Comparison of ENCODE assay signal across 25 mouse cellular contexts in genomic region chr11:88840292-88840691, GRCm38 (mm10). TPM values are rescaled to one million over a fixed set of nuclear protein-coding genes. Genes with fewer than 3 reads are reported as not detected.
A peak's percentile ranks its signal among the peaks of the same experiment; 100 is the strongest.
DNase-seq lines count a peak whose midpoint lies in the region; ATAC-seq and TF ChIP-seq lines count a peak whose summit lies in the region.
"Had no signal": no experiment of that assay in that cellular context is flagged by ENCODE, and none has a peak within 500 bp of the region (broad histone marks: within the 10 kb centered on the region; RNA-seq: fewer than 3 reads in every experiment).

No protein-coding gene starts in this region.

- H3K9me3 ChIP-seq in heart, embryonic 14.5 days (ENCODE audit: control insufficient read depth, low read length) = no peaks in the 10 kb centered on the region
- H3K9me3 ChIP-seq in kidney, embryonic 14.5 days (ENCODE audit: control insufficient read depth, low read length) = no peaks in the 10 kb centered on the region
- H3K9me3 ChIP-seq in limb, embryonic 14.5 days (ENCODE audit: control insufficient read depth, low read length) = no peaks in the 10 kb centered on the region
- H3K9me3 ChIP-seq: embryonic facial prominence, embryonic 12.5 days; G1E; hindbrain, embryonic 13.5 days; liver, embryonic 13.5 days; midbrain, embryonic 13.5 days; neural tube, embryonic 13.5 days had no signal

- no peaks in the 10 kb centered on the region for H3K27me3 ChIP-seq in heart, embryonic 14.5 days (ENCODE audit: control insufficient read depth, insufficient read depth, low read length)
- H3K27me3 ChIP-seq in kidney, adult 2 months (replicated peaks; ENCODE audit: control insufficient read depth, insufficient read depth, low read length) = no peaks in the 10 kb centered on the region
- H3K27me3 ChIP-seq in kidney, embryonic 14.5 days (ENCODE audit: control insufficient read depth, insufficient read depth, low read length) = no peaks in the 10 kb centered on the region
- H3K27me3 ChIP-seq in limb, embryonic 14.5 days (ENCODE audit: control insufficient read depth, insufficient read depth, low read length) = no peaks in the 10 kb centered on the region
- H3K27me3 ChIP-seq: embryonic facial prominence, embryonic 12.5 days; hindbrain, embryonic 13.5 days; liver, embryonic 13.5 days; midbrain, embryonic 13.5 days; neural tube, embryonic 13.5 days had no signal

- no peak for TF ChIP-seq POLR2A in kidney, adult 2 months (IDR thresholded peaks at IDR 0.05; ENCODE audit: low read depth, low read length)
- no peak for TF ChIP-seq POLR2A in limb, embryonic 14.5 days (IDR thresholded peaks at IDR 0.05; ENCODE audit: borderline replicate concordance, extremely low read depth, insufficient read depth, insufficient read length)

- WGBS in heart, embryonic 14.5 days = 60% methylated on average over 8 of the region's 8 CpGs
- WGBS in kidney, adult 2 months = 53% methylated on average over 8 of the region's 8 CpGs
- 85% methylated on average over 8 of the region's 8 CpGs for WGBS in kidney, embryonic 14.5 days
- 42% methylated on average over 8 of the region's 8 CpGs for WGBS in limb, embryonic 14.5 days

- H3K9ac ChIP-seq in heart, embryonic 14.5 days (ENCODE audit: low read length) = peak overlapping the region; percentile 68
- H3K9ac ChIP-seq in kidney, embryonic 14.5 days (ENCODE audit: low read depth, low read length) = no peak overlapping the region
- H3K9ac ChIP-seq in limb, embryonic 14.5 days (ENCODE audit: low read depth, low read length, severe bottlenecking) = peak overlapping the region; percentile 4; the same call in 1 of the 2 replicates
- H3K9ac ChIP-seq: embryonic facial prominence, embryonic 12.5 days; hindbrain, embryonic 13.5 days; liver, embryonic 13.5 days; midbrain, embryonic 13.5 days; neural tube, embryonic 13.5 days had no signal

- TF ChIP-seq CTCF in gastrocnemius, adult 2 months (IDR thresholded peaks at IDR 0.05) = no peak
- TF ChIP-seq CTCF in kidney, adult 2 months (conservative IDR thresholded peaks at IDR 0.05; ENCODE audit: insufficient read depth, insufficient read length, low read depth, low read length) = no peak

- intact Hi-C loops in gastrocnemius, adult 2 months (cut with DNase I) = no loop called here

- no peak for ATAC-seq in heart, embryonic 14.5 days (ENCODE audit: insufficient number of reproducible peaks, insufficient read depth, low FRiP score, low read depth)
- ATAC-seq in kidney, embryonic 14.5 days (ENCODE audit: low FRiP score, low TSS enrichment) = no peak
- no peak for ATAC-seq in limb, embryonic 14.5 days (ENCODE audit: low FRiP score, low read depth)
- ATAC-seq: forebrain, embryonic 14.5 days; midbrain, embryonic 13.5 days had no signal

- peak overlapping the region; percentile 63 for H3K4me2 ChIP-seq in heart, embryonic 14.5 days (ENCODE audit: low read length)
- no peak overlapping the region for H3K4me2 ChIP-seq in kidney, embryonic 14.5 days (replicated peaks; ENCODE audit: low read depth, low read length)
- no peak overlapping the region for H3K4me2 ChIP-seq in limb, embryonic 14.5 days (replicated peaks; ENCODE audit: low read depth, low read length, severe bottlenecking)
- H3K4me2 ChIP-seq: embryonic facial prominence, embryonic 12.5 days; hindbrain, embryonic 13.5 days; liver, embryonic 13.5 days; midbrain, embryonic 13.5 days; neural tube, embryonic 13.5 days had no signal

- peak overlapping the region; percentile 33; the same call in 1 of the 2 replicates for H3K4me3 ChIP-seq in gastrocnemius, adult 2 months
- H3K4me3 ChIP-seq in heart, embryonic 14.5 days (ENCODE audit: control insufficient read depth in 1 of 2, insufficient read depth in 1 of 2, low read depth in 1 of 2, low read length in 2 of 2) = peak overlapping the region in 1 of 2 experiments; percentile 27; a peak in 1 of 4 replicates
- H3K4me3 ChIP-seq in kidney, adult 2 months (ENCODE audit: insufficient read depth, low read depth, low read length) = no peak overlapping the region
- H3K4me3 ChIP-seq in kidney, embryonic 14.5 days (ENCODE audit: low read length) = no peak overlapping the region
- H3K4me3 ChIP-seq in limb, embryonic 14.5 days (replicated peaks; ENCODE audit: low read length) = no peak overlapping the region
- H3K4me3 ChIP-seq: embryonic facial prominence, embryonic 12.5 days; hindbrain, embryonic 13.5 days; liver, embryonic 13.5 days; midbrain, embryonic 13.5 days; neural tube, embryonic 13.5 days had no signal

- H3K4me1 ChIP-seq in heart, embryonic 14.5 days (ENCODE audit: control insufficient read depth in 2 of 2, insufficient read depth in 2 of 2, low read length in 2 of 2) = peaks cover 23 to 47% of the 10 kb centered on the region in 2 experiments
- H3K4me1 ChIP-seq in kidney, adult 2 months (ENCODE audit: control insufficient read depth, insufficient read depth, low read length) = no peaks in the 10 kb centered on the region
- no peaks in the 10 kb centered on the region for H3K4me1 ChIP-seq in kidney, embryonic 14.5 days (ENCODE audit: control insufficient read depth, insufficient read depth, low read length)
- no peaks in the 10 kb centered on the region for H3K4me1 ChIP-seq in limb, embryonic 14.5 days (ENCODE audit: control insufficient read depth, insufficient read depth, low read length)
- H3K4me1 ChIP-seq: embryonic facial prominence, embryonic 12.5 days; midbrain, embryonic 13.5 days had no signal

- no peak for DNase-seq in gastrocnemius, adult 2 months
- no peak for DNase-seq in gastrocnemius, postnatal 25 days
- no peak for DNase-seq in heart, adult 18-20 months
- DNase-seq in kidney, adult 2 months = peak; percentile 43
- DNase-seq in limb, embryonic 14.5 days (ENCODE audit: low spot score) = no peak
- DNase-seq: adrenal gland, postnatal 10 days; cerebellum, adult 11-12 months; cerebellum, adult 9-11 months; embryo, embryonic 11 days; gastrocnemius, postnatal 36 days; heart, postnatal 14 days; layer of hippocampus, postnatal 36 days; liver, embryonic 13.5 days; lung, adult 2 months; lung, postnatal 10 days; thymus, postnatal 4 days had no signal

- H3K27ac ChIP-seq in gastrocnemius, adult 2 months = peak overlapping the region; percentile 85
- peak overlapping the region; percentile 25 to 98 for H3K27ac ChIP-seq in heart, embryonic 14.5 days (replicated peaks in 1 of 2; ENCODE audit: control insufficient read depth in 1 of 2, insufficient read depth in 1 of 2, low read depth in 2 of 2, low read length in 2 of 2)
- no peak overlapping the region for H3K27ac ChIP-seq in kidney, adult 2 months (ENCODE audit: insufficient read depth, low read depth, low read length)
- H3K27ac ChIP-seq in kidney, embryonic 14.5 days (ENCODE audit: low read depth, low read length) = no peak overlapping the region
- H3K27ac ChIP-seq in limb, embryonic 14.5 days (replicated peaks; ENCODE audit: low read depth, low read length) = no peak overlapping the region
- H3K27ac ChIP-seq: embryonic facial prominence, embryonic 12.5 days; hindbrain, embryonic 13.5 days; liver, embryonic 13.5 days; macrophage; midbrain, embryonic 13.5 days; neural tube, embryonic 13.5 days had no signal

- H3K36me3 ChIP-seq in heart, embryonic 14.5 days (ENCODE audit: control insufficient read depth, insufficient read depth, low read length) = peaks cover 70% of the 10 kb centered on the region
- H3K36me3 ChIP-seq in kidney, adult 2 months (ENCODE audit: control insufficient read depth, insufficient read depth, low read length) = no peaks in the 10 kb centered on the region
- peaks cover 43% of the 10 kb centered on the region for H3K36me3 ChIP-seq in kidney, embryonic 14.5 days (ENCODE audit: control insufficient read depth, insufficient read depth, low read length)
- H3K36me3 ChIP-seq in limb, embryonic 14.5 days (ENCODE audit: control insufficient read depth, insufficient read depth, low read length) = peaks cover 43% of the 10 kb centered on the region

RNA-seq across cellular contexts. Expression of gene Akap1, which starts 24.1 kb away (rescaled TPM):
- 10 to 100 TPM; 62.5 to 93.2 TPM for total RNA-seq in gastrocnemius, adult 2 months (2021)
- total RNA-seq in gastrocnemius, postnatal 25 days (2021) = 10 to 100 TPM; 65.8 to 77.9 TPM
- 40.5 and 42.0 TPM in 2 replicates for polyA plus RNA-seq in heart, embryonic 14.5 days (2014; fragmentation: Nextera tagmentation; extraction: Ambion mirVana)
- total RNA-seq in heart, adult 18-20 months (2021) = 100 to 1,000 TPM; 147 to 157 TPM
- 72.6 and 73.1 TPM in 2 replicates for polyA plus RNA-seq in kidney, adult 2 months (2012; rRNA removed)
- 12.0 and 20.2 TPM in 2 replicates for polyA plus RNA-seq in kidney, embryonic 14.5 days (2014; fragmentation: Nextera tagmentation; extraction: Ambion mirVana)
- 31.4 and 33.5 TPM in 2 replicates for polyA plus RNA-seq in limb, embryonic 14.5 days (2012; rRNA removed)
- 14.9 and 15.0 TPM in 2 replicates for polyA plus RNA-seq in limb, embryonic 14.5 days (2014; fragmentation: Nextera tagmentation; extraction: Ambion mirVana)

Comparison
In these comparisons a context has a peak if more than half of its experiments do, and no peak if none do; other contexts are left out.
1. H3K27ac ChIP-seq: peak in gastrocnemius, adult 2 months (single experiment) and heart, embryonic 14.5 days (2 of 2); none in kidney, adult 2 months (single experiment), kidney, embryonic 14.5 days (single experiment) and limb, embryonic 14.5 days (single experiment).